Mouse (Mus musculus) CD4-positive, CD25-positive, alpha-beta regulatory T cell, adult 2 months (primary cell): ENCODE measurements around the gene Farp2.
"Not testable (repeated sequence)": the region's sequence is repeated elsewhere in the genome, so short reads cannot be mapped to it uniquely, and the experiment has no call there.

Experiments
- DNase-seq: peaks from one replicate; pipeline ENCODE4 v3.0.0-alpha.2; 2012; ENCODE audit warnings: low read depth, low spot score

The Farp2 gene

DNA sequence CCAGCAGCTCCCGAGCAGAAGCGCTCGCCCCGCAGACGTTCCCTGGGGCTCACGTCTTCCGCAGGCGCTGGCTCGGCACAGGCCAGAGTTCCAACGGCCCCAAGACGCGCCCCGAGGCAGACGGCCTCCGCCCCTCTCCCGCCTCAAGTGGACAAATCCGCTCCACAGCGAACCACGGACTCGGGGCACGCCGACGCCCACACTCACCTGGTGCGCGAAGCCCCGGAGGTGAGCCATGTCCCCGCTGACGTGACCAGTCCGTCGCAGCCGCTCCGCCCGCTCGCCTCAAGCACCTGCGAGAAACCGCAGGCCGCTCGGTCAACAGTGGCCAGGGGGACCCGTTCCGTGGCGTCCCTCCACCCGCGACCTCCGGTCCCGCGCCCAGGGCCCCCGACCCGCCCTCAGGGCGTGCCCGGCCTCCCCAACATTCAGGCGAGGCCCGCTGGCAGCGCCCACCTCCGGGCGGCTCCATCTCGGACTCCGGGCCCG, 123.3 kb downstream of the Farp2 start:
- DNase-seq, result peak; percentile 65

DNA sequence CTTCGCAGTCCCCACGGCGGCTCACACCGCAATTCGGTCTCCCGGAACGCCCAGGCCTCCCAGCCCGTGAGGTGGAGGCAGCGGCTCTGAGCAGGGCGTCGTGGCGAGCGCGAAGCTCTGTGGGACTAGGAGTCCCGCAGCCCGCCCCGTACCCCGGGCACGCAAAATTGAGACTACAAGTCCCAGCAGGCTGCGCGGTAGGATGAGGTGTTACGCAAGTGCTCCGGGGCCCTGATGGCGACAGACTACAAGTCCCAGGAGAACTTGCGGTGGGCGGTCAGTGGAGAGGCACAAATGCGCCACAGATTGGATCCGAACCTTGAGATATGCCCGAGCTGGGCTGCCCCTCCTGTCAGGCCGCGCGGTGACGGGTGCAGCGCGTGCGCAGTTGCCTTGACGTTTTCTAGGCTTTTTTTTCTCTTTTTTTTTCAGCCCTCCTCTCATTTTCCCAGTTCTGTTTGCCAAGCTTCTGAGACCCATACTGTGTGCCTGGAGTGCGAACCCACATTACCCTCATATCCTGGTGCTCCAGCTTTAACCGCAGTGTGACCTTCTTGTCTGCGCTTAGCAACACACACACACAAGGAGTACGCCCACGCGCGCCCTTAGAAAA, 123.8 kb downstream of the Farp2 start:
- peak; percentile 99 for DNase-seq

DNA sequence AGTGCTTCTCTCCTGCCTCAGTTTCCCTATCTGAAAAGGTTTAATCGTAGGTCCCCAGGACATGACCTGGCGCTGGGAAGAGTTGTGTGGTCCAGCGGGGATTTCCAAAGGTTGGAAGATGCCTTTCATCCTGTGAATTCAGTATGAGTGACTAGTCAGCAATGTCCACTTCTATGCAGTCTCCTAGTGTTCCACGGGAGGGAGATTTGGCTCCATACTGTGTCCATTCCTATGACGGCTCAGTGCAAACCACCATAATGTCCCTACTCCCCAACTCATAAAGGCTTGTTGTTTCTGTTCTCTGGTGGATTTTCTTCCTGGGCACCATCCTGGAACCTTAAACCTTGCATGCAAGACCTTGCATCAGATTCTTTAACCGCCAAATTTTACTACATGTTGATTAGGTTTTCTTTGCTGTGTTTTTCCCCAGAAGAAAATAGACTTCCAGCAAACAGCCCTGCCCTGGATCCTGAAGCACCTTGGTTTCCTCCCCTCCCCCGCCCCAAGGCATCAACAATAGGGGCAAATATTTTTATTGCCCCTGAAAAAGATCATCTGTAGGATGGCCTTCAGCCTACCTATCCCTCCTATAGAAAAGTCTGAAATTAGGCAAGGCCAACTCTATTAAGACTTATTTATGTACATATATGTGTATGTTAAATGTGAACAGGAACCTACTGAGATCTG, 124.5 kb downstream of the Farp2 start:
- DNase-seq, result no peak

DNA sequence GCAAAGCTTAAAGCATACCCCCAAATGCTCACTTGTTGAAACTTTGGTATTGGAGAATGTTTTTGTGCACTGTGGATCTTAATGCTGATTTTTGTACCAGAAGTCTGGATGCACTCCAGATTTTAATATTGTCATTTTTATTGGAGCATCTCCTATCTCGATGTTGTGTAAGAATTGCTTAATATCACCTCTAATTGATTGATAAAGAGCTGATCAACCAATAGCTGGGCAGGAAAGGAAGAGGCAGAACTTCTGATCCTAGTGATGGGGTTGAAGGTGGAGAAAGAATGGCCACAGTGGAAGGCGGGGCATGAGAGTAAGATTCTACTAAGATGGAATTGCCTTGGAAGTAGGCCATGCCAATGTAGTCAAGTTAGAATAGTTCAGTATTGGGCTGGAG, 130.1 kb downstream of the Farp2 start:
- no peak for DNase-seq

GRCm38 (mm10) chr1:93642692-93643091, 130.8 kb downstream of the Farp2 start:
- DNase-seq, result no peak

DNA sequence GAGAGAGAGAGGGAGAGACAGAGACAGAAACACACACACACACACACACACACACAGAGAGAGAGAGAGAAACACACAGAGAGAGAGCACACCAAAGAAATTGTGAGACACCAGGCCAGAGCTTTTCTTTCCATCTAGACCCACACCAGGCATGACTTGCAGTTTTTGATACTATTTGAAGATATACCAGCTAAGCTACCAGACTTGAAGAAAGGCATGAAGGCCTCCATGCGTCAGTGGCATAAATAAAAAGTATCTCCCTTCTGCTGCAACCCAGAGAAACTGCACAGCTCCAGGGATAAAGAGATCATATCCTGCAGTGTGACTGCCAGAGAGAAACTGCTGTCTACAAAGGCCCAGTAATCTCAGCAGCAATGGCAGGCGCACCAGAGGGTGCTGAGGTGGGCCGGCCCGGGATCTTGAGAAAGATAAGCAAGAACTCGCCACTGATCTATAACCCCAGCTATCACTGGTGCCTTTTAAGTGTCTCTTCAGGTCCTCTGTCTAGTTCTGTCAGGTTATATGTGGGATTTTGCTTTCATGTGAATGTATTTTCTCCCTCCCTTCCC, 137.8 kb downstream of the Farp2 start:
- no peak for DNase-seq

- no peak for DNase-seq
Measured at GRCm38 (mm10) chr1:93654275-93654674, 142.4 kb downstream of the Farp2 start.

DNA sequence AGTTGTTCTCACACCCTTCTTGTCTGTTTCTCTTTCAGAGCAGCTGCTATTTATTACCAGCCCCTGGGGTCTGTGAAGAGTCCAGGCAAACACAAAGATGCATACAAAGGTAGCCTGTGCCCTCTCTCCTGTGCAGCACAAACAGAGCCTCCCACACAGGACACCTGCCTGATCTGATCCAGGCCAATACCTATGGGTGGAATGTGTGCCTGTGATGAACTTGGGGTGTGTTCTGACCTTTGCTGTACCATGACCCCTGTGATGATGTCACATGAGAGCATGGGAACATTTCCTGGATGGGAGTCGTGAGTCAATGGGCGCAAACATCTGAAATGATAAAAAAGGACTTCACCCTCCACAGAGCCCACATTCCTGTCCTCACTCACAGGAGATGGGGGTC, 142.9 kb downstream of the Farp2 start:
- no peak for DNase-seq

- no peak for DNase-seq
Measured at GRCm38 (mm10) chr1:93656325-93657024, 144.6 kb downstream of the Farp2 start.

DNA sequence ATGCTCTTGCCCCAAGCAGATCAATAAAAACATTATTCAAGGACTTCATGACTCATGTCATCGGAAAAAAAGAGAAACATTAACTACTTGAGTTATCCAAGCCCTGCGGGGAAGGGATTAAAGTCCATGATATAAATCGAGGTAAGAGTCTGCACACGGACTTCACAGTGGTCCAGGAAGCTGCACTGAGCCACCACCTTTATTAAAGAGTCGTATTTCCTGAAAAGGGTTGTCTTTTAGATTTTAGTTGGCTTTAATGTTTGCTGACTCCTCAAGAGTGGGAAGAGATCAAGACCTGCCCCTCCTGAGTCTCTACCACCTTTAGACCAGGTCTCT, 145.1 kb downstream of the Farp2 start:
- no peak for DNase-seq

DNA sequence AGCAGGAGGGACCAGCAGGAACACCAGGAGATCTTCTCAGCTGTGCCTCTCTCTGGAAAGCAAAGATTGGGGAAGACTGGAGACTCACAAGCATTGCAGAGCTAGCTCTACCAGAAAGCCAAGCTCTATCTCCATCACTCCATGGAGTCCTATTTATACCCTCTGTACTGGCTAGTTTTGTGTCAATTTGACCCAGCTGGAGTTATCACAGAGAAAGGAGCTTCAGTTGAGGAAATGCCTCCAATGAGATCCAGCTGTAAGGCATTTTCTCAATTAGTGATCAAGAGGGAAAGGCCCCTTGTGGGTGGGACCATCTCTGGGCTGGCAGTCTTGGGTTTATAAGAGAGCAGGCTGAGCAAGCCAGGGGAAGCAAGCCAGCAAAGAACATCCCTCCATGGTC, 146.7 kb downstream of the Farp2 start, which contains the start of gene Stk25:
Stk25 (minus strand) TSS at position 101 of the 400 bp plus-strand sequence.
- not testable (repeated sequence) for DNase-seq

DNA sequence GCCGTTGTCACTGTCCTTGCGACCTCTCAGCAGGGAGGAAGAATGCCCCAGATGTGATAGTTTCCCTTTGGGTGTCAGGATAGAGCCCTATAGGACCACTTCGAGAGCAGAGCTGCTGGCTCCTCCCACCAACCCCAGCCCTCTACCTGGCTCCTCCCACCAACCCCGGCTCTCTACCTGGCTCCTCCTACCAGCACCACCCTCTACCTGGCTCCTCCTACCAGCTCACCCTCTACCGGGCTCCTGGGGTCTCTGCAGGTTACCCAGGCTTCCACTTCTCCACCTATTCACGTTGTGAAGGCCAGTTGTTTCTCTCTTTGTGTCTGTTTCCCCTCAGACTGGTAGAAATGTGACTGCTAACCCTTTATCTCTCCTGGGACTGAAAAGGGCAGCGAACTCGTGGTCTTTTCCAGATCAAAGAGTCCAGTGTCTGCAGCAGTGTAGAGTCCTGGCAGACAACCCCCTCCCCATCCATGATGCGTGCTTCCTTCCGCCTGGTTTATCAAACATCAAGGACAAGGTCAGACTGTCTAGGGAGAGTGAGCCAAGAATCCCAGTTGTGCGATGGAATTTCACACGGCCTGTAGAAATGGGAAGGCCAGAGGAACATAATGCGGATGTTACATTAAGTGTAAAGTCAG, 156.0 kb downstream of the Farp2 start:
- peak; percentile 75 for DNase-seq

DNA sequence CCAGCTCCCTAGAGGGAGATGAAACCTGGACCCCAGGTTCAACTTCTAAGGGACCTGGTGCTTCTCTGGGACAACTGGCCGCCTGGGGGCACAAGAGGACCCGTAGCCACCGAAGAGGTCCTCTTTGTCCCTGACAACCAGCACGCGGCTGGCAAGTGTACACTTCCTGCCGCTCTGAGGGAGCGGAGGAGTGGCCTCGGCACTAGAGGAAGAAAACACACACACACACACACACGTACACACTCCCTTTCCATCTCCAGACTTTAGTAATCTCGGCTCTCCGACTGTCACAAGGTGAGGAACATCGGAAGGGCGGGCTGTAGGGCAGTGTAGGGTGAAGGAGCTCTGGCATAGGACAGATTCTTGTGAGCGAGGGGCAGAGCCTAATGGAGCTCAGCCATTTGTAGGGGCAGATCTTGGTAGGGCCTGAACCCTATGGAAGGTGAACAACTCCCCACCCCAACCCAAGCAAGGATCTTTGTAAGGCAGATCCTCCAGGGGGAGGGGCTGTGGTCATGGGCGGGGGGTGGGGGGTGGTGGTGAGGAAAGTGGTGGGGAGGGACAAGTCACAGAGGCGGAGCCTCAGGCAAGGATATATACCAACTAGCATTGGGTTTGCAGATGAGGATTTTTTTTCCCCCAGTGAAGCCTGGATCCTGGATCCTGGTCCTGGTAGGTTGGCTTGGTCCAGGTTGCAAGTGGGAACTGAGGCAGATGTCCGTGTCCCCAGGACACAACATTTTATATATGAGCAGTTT, 157.1 kb downstream of the Farp2 start:
- DNase-seq, result peak; percentile 81

GRCm38 (mm10) chr1:93669941-93670340, 158.1 kb downstream of the Farp2 start:
- DNase-seq, result no peak
